Mouse (Mus musculus) lung, postnatal 25 days (tissue): ENCODE data around the gene Fam78b.

Source experiments
- DNase-seq: peaks from one replicate; pipeline ENCODE4 v3.0.0; 2022; ENCODE audit warnings: low spot score

Gene Fam78b

DNA sequence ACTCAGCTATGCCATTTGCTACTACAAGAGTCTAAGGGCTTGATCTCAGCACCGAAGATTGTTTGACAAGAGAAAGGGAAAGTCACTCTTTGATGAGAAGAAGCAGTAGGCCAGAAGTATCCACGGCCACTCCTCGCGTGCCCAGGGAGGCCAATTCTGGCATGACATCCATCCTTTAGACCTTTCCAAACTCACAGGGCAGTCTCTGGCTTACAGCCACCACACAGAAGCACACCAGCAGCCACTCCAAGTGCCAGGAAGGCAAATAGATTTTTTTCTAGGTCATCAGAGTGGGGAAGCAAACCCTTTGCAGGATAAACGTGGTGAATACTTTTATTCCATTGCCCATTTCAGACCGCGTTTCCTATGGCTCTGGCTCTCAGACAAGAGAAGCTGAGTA is 97.5 kb downstream of the Fam78b start:
- DNase-seq: no peak

DNA sequence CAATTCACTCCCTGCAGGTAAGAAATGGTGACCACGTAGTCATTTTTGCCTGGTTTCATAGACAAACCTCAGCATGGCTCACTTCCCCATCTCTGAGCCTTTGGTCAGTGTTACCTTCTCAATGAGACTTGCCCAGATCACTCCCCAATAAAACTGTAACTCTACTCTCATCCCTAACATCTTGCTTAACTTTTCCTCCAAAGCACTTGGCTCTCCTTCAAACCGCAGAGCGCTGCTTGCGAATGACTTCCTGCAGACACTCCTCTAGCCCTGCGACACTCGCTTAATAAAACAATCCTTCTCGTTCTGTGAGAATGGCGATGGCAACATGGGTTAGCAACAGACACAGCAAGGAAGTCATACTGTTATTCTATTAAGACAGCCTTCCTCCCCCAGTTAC is 100.8 kb downstream of the Fam78b start:
- DNase-seq: no peak

DNA sequence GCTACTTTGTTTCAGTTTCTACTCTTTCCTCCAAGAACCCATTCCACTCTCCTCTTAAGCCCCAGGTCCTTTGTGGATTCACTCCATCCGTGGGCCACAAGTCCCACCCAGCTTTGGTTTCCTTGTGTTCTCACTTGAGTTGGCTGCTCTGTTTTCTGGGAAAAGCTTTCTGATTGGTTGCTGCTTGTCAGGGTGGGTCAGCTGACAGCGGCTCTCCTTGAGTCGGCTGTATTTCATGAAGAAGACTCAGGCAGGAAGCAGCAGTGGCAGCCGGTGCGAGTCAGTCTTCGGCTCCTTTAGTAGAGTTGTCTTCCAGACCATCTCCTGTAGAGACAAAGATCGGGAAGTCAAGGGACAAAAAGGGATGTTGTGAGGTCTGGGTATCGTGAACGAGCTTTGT is 101.3 kb downstream of the Fam78b start:
- no peak for DNase-seq

DNA sequence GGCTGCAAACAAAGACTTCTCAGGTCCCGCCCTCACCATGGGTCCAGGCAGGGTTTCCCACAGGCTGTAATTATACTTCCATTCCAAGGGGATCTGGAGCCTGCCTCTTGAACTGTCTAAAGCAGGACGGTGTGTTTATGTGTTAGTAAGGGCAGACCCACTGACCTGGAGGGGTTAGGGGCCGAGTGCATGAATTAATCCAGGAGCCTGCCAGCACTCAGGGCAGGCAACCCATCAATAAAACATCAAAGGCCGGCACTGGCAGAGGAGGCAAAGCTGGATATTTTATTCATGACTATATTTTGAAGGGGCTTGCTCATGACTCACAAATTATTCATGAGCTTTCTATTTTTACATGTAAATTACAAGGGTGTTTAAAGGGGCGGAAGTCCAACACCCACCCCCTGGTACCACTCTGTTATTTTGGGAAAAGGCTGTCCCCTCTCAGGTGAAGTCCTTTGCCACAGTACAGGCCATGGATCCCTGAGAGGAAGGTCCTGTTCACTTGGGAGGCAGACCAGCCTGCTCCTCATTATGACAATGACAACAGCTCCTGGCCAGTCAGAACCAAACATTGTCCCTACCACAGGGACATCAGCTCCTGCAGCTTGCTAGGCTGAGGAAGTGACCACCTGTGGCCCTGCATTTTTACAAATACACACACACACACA is 103.9 kb downstream of the Fam78b start:
- DNase-seq: no peak

DNA sequence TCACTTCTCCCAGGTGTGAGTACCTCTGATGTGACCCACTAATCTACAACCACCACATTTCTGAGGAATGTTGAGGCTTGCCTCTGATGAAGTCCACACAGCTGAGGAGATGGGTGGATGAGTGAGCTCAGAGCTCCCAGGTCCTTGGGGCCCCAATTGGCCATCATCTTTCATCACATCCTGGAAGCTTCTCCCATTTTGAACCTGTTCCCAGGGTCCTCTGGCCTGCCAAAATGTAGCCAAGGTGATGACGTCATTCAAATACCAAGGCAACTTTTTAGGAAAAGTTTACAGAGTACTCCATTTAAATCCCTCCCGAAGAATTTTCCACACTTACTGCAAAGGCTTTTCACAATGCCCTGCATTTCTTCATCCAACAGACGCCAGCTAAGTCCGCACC is 104.7 kb downstream of the Fam78b start:
- no peak for DNase-seq

DNA sequence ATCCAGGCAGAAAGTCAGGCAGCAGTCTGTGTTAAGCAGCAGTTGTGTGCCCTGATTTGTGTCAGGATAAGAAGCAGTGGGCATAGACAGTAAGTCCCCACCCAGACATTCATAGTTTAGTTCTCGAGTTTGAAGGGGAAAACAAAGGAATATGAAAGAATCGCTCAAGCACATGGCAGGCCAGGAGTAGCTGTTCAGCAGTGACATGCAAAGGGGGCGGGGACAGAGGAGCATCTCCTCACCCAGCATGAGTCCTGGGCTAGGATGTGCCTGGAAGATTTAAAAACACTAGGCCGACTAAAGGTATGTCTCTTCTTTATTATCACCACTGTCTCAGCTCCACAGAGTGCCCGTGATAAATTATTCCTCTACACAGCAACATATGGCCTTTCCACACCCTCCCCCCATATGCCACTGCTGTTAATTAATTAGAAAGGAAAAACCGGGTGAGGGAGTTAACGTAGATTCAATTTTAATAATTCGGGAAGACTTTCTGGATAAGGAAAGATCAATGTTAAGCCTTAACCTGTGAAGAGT is 107.8 kb downstream of the Fam78b start:
- DNase-seq: no peak

DNA sequence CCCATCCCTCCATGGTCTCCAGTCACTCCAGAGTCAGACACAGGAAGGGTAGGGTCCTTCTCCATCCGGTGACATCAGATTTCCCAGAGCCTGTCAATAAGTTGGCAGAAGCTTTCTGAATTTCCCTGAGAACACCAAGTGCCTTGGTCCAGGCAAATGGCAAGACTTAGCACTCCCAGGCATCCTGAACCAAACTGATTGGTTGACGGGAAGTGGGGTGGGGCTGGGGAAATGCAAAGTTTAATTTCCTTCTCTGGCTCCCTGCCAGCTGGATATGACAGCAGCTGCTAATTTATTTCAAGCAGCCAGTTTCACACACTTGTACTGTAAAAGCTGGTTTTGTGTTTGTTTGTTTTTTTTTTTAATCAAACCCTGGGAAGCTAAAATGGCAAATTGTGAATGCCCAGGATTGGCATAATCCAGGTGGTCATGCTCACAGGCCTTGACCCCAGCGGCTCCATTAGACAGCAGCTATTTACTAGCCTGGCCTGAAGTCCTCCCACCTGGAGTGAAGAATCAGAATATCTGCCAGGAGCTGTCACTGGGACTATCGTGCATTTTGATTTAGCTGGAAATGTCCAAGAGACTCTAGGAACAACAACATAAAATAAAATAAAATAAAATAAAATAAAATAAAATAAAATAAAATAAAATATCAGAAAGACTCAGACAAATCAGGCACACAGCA is 113.3 kb downstream of the Fam78b start:
- DNase-seq: peak; percentile 17

DNA sequence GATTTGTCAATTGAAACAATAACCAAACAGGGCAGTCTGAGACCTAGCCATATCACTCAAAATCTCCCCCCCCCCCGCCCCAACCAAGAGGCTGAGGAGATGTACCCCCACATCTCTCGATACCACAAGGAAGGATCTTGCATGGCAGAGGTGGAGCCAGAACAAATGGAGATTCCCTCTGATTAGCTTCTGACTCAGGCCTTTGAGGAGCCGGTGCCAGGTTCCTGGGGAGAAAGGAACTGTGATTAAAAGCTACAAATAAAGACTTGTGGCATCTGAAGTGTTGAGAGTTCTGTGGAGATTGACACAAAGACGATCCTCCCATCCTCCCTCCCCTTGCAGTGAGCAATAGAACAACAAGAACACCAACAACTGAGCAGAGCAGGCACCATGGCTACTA is 113.9 kb downstream of the Fam78b start:
- no peak for DNase-seq

DNA sequence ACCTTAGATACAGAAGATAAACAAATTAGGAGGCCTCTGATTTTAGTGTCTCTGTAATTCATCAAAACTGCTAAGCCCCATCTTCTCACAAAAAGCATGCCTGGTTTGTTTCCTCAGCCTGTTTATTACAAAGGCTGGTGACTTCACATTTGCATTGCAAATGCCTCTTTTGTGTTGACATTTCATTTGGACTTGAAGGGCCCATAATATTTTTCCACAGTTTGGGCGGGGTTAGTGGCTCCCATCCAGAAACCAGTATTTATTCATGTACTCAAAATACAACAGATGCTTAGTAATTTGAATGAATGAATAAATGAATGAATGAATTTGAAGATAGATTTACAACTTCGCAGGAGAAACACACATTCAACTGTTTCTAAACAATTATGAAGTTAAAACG is 115.5 kb downstream of the Fam78b start:
- no peak for DNase-seq

DNA sequence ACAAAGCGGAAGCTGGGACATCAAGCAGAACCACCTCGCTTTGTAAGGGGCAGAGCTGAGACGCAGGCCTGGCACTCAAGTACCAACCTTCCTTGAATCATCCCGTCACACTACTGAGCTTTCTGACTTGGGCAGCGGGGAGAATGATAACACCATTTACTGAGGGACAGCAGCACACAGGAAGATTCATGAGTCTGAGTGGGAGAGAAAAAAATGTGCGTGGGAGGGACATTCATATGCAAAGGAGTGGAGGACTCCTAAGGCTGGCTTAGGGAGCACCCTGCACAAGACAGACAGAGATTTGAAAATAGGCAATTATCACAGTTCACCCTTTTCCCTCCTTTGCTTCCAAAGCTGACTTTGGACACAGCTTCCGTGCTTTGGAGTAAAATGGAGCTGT is 117.8 kb downstream of the Fam78b start:
- no peak for DNase-seq

DNA sequence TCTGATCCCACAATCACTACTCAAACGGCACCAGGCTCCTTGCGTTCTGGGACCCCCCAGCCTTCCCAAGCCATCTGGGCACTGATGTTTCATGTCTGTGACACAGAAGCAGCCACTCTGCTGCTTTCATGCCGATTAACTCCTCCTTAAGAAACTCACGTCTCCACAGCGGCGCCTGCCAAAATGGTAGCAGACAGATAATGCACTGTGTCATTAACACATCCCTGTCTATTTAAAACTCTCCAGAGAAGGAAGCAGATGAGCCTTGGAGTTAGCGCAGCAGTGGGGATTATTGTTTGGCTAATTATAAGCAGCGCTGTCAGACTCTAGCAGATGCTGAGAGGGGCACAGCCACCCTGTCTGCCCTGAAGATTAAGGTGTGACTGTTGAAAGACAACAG is 118.2 kb downstream of the Fam78b start:
- DNase-seq: no peak

DNA sequence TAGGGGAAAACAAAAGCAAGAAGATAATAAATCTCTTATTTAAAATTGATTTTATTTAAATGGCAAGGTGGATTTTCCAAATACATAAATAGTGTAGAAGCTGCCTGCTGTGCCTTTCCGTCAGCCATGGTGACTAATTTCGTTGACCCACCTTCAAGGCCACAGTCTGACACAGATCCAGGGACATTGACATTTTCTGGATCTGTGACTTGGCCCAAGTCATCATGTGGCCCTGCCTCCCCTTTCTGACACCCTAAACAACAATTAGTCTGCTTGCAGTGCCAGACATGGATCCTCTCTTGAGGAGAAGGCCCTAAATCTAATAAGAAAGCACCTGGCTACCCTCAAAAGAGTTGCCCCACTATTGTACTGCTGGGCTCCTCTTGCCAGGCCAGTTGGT is 121.2 kb downstream of the Fam78b start:
- no peak for DNase-seq

DNA sequence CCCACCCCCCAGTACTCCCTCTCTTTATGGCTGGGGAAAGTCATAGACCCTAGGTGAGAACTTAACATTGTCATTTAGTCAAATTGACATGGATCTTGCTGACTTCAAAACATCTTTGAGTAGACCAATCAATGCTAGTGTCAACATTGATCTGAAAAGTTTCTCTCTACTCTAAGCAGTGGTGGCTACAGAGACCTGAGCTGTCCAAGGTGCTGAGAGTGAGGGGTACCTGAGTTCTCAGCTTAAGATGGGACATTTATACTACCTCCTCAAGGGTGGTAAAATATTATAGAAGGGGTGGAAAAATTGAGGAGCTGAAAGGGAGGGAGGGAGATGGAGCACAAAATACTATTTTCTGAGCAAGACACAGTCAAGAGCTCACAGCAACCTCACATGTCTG is 122.3 kb downstream of the Fam78b start:
- no peak for DNase-seq

DNA sequence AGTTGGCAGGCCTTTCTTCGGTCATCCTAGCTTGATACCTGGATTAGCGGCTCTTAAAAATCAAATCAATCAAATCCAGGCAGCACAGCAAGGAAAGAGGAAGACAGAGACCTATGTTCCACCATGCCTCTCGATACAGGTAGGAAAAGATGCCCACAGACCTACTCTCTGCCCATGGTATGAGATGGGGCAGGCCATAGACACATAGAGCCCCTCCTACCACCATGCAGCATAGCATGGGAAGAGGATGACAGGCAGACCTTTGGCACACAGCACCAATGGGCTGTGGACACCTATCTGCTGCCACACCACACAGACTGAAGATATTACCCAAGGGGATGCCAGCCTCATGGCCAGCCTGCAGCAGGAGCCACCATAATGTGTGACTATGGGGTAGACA is 124.7 kb downstream of the Fam78b start:
- DNase-seq: no peak

DNA sequence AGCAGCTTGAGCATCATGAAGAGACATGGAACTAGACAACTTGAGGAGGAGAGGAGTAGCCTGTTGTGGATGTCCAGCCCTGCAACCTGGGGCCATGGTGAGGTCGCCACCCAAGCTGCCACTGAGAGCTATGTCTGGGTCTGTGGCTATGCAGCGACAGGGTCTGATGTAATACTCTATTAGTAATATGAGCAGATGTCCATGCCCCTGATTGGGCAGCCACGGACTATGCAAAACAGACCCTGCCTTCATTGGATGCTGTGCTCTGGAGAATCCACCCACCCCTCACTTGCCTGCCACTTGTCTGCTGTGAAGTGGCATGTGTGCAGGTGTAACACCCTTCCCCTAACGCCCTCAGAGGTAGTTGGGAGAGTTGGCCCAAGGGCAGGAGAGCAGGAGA is 125.1 kb downstream of the Fam78b start:
- no peak for DNase-seq

DNA sequence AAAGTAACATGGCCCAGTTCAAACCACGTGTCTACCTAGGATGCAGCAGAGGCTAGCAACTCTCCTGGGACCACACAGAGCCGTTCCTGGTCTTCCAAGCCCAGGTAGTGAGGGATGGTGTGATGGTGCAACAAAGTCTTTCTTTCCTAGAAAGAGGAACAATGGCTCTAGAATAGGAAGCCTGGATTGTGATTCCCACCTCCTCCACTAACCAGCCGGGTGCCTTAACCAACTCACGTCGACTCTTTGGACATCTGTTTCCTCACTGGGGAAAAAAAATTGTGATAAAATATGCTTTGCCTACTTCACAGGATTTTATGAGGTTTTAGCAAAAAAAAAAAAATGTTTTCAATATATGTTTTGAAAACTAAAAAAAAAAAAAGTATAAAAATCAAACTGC is 134.5 kb downstream of the Fam78b start:
- no peak for DNase-seq
